Mouse (Mus musculus) myocyte (in vitro differentiated cells): ENCODE measurements at regions not wholly inside any gene's neighbourhood (a gene's known extent, or its start where the extent isn't known, plus 50 kb on each side); places are given as distances from the start of the nearest gene placed in this dataset.

Experiments used
- H3K27me3 ChIP-seq: one replicate; pipeline ENCODE4 v1.6.1; 2011; ENCODE audit not compliant: control insufficient read depth, insufficient read depth, insufficient read length
- H3K36me3 ChIP-seq: one replicate; pipeline ENCODE4 v1.6.1; 2011; ENCODE audit not compliant: control insufficient read depth, insufficient read depth
- H3K4me2 ChIP-seq: one replicate; pipeline ENCODE4 v1.6.1; 2011; ENCODE audit warnings: low read depth, control low read depth
- H3K4me3 ChIP-seq: one replicate; pipeline ENCODE4 v1.5.1; 2011; ENCODE audit warnings: mild to moderate bottlenecking, control low read depth, moderate library complexity
- H3K79me2 ChIP-seq: one replicate; pipeline ENCODE4 v1.6.1; 2011; ENCODE audit not compliant: control insufficient read depth, insufficient read depth
- H3ac ChIP-seq: one replicate; pipeline ENCODE4 v1.6.1; 2011; ENCODE audit not compliant: control insufficient read depth, insufficient read length
- CEBPB ChIP-seq: IDR thresholded peaks from 2 replicates; pipeline ENCODE4 v1.6.1; 2011; ENCODE audit warnings: mild to moderate bottlenecking, moderate library complexity; ENCODE audit not compliant: poor library complexity, insufficient read depth, severe bottlenecking
- E2F4 ChIP-seq: IDR thresholded peaks from one replicate; pipeline ENCODE4 v1.6.1; 2011; ENCODE audit warnings: mild to moderate bottlenecking, control low read depth, moderate library complexity; ENCODE audit not compliant: insufficient read depth
- MAX ChIP-seq: IDR thresholded peaks from one replicate; pipeline ENCODE4 v1.6.1; 2011; ENCODE audit warnings: low read depth, mild to moderate bottlenecking, control low read depth
- MYOD1 ChIP-seq, 3 experiments: IDR thresholded peaks; one replicate each; pipeline ENCODE4 v1.6.1; 2011; ENCODE audit warnings: control low read depth in 2 of 3, low read depth in 2 of 3, mild to moderate bottlenecking in 2 of 3, moderate library complexity in 1 of 3; ENCODE audit not compliant: insufficient read length in 2 of 3, control insufficient read depth in 1 of 3
- MYOG ChIP-seq, 3 experiments: IDR thresholded peaks; one replicate each; pipeline ENCODE4 v1.6.1; 2011; ENCODE audit warnings: control low read depth in 2 of 3, low read depth in 2 of 3, mild to moderate bottlenecking in 2 of 3; ENCODE audit not compliant: insufficient read length in 2 of 3, control insufficient read depth in 1 of 3, insufficient read depth in 1 of 3
- POLR2A ChIP-seq: IDR thresholded peaks from one replicate; pipeline ENCODE4 v1.6.1; 2011; ENCODE audit warnings: low read depth, mild to moderate bottlenecking, control low read depth, moderate library complexity; ENCODE audit not compliant: insufficient read length
- POLR2AphosphoS2 ChIP-seq: IDR thresholded peaks from one replicate; pipeline ENCODE4 v1.6.1; 2011; ENCODE audit warnings: low read depth, control low read depth; ENCODE audit not compliant: insufficient read length
- REST ChIP-seq: IDR thresholded peaks from one replicate; pipeline ENCODE4 v1.6.1; 2011; ENCODE audit warnings: mild to moderate bottlenecking, control low read depth, moderate library complexity; ENCODE audit not compliant: insufficient read depth, insufficient read length
- SRF ChIP-seq: IDR thresholded peaks from one replicate; pipeline ENCODE4 v1.6.1; 2011; ENCODE audit warnings: low read depth; ENCODE audit not compliant: control insufficient read depth, insufficient read length
- TCF12 ChIP-seq: IDR thresholded peaks from one replicate; pipeline ENCODE4 v1.6.1; 2011; ENCODE audit warnings: mild to moderate bottlenecking, control low read depth; ENCODE audit not compliant: poor library complexity, insufficient read depth, severe bottlenecking
- TCF3 ChIP-seq: IDR thresholded peaks from one replicate; pipeline ENCODE4 v1.6.1; 2011; ENCODE audit warnings: low read depth, control low read depth; ENCODE audit not compliant: insufficient read length
- USF1 ChIP-seq: IDR thresholded peaks from one replicate; pipeline ENCODE4 v1.6.1; 2011; ENCODE audit warnings: low read depth, mild to moderate bottlenecking, control low read depth, moderate library complexity

- no peaks in the 10 kb centered on the region for H3K79me2 ChIP-seq
- H3K4me2 ChIP-seq = no peak overlapping the region
- H3K27me3 ChIP-seq = peaks cover 7% of the 10 kb centered on the region
- no peaks in the 10 kb centered on the region for H3K36me3 ChIP-seq
- no peak overlapping the region for H3K4me3 ChIP-seq
- H3ac ChIP-seq = no peak overlapping the region
- TF ChIP-seq MAX (no peak), REST (no peak), MYOD1 (IDR thresholded peaks at IDR 0.05; ENCODE audit: control insufficient read depth in 1 of 3, insufficient read length in 2 of 3, low read depth in 2 of 3) (no peak), SRF (no peak), CEBPB (no peak), TCF3 (no peak), USF1 (no peak), POLR2AphosphoS2 (no peak), TCF12 (no peak), POLR2A (no peak), MYOG (IDR thresholded peaks at IDR 0.05; ENCODE audit: control insufficient read depth in 1 of 3, insufficient read depth in 1 of 3, insufficient read length in 2 of 3, low read depth in 2 of 3) (no peak), E2F4 (no peak)
These were observed 85.9 kb downstream of the Trim29 start for GRCm38 (mm10) chr9:43396566-43396965.

- Histone ChIP-seq H3K36me3 (no peaks in the 10 kb centered on the region), H3ac (no peak overlapping the region), H3K79me2 (no peaks in the 10 kb centered on the region), H3K4me2 (no peak overlapping the region), H3K4me3 (no peak overlapping the region), H3K27me3 (peaks cover 12% of the 10 kb centered on the region)
- TF ChIP-seq SRF = no peak
These were observed 97.8 kb downstream of the Trim29 start for GRCm38 (mm10) chr9:43408493-43408892.

GRCm38 (mm10) chr9:43412473-43412872 is 101.8 kb downstream of the Trim29 start:
- Histone ChIP-seq H3K4me2 (no peak overlapping the region), H3K27me3 (peaks cover 21% of the 10 kb centered on the region), H3ac (no peak overlapping the region), H3K36me3 (no peaks in the 10 kb centered on the region), H3K79me2 (no peaks in the 10 kb centered on the region), H3K4me3 (no peak overlapping the region)
- no peak for TF ChIP-seq POLR2A
- TF ChIP-seq MYOD1 (IDR thresholded peaks at IDR 0.05; ENCODE audit: control insufficient read depth in 1 of 3, insufficient read length in 2 of 3, low read depth in 2 of 3) = no peak
- no peak for TF ChIP-seq TCF12
- TF ChIP-seq TCF3 = no peak
- no peak for TF ChIP-seq USF1
- TF ChIP-seq CEBPB = no peak
- no peak for TF ChIP-seq POLR2AphosphoS2

GRCm38 (mm10) chr9:43419993-43420715 is 109.5 kb downstream of the Trim29 start:
- TF ChIP-seq CEBPB (no peak), MYOD1 (IDR thresholded peaks at IDR 0.05; ENCODE audit: control insufficient read depth in 1 of 3, insufficient read length in 2 of 3, low read depth in 2 of 3) (no peak), TCF3 (no peak), MAX (no peak), POLR2A (no peak), TCF12 (no peak), USF1 (no peak), MYOG (IDR thresholded peaks at IDR 0.05; ENCODE audit: control insufficient read depth in 1 of 3, insufficient read depth in 1 of 3, insufficient read length in 2 of 3, low read depth in 2 of 3) (no peak), REST (no peak)
- no peak overlapping the region for H3K4me2 ChIP-seq
- no peaks in the 10 kb centered on the region for H3K79me2 ChIP-seq
- peaks cover 21% of the 10 kb centered on the region for H3K27me3 ChIP-seq
- H3K36me3 ChIP-seq = no peaks in the 10 kb centered on the region
- no peak overlapping the region for H3ac ChIP-seq
- H3K4me3 ChIP-seq = no peak overlapping the region

- no peaks in the 10 kb centered on the region for H3K36me3 ChIP-seq
- TF ChIP-seq E2F4 (no peak), POLR2AphosphoS2 (no peak), TCF3 (no peak), REST (no peak), MAX (no peak), MYOG (IDR thresholded peaks at IDR 0.05; ENCODE audit: control insufficient read depth in 1 of 3, insufficient read depth in 1 of 3, insufficient read length in 2 of 3, low read depth in 2 of 3) (no peak), MYOD1 (IDR thresholded peaks at IDR 0.05; ENCODE audit: control insufficient read depth in 1 of 3, insufficient read length in 2 of 3, low read depth in 2 of 3) (no peak), TCF12 (no peak), POLR2A (no peak), CEBPB (no peak), USF1 (no peak), SRF (no peak)
- no peaks in the 10 kb centered on the region for H3K79me2 ChIP-seq
- no peak overlapping the region for H3K4me2 ChIP-seq
- H3K27me3 ChIP-seq = peaks cover 30% of the 10 kb centered on the region
- no peak overlapping the region for H3K4me3 ChIP-seq
- no peak overlapping the region for H3ac ChIP-seq
These were observed 116.4 kb downstream of the Trim29 start for GRCm38 (mm10) chr9:43427007-43427406.
